Mouse (Mus musculus) frontal cortex, adult 2 months (tissue): ENCODE results near the gene Gjc2. TPM values are rescaled to one million over a fixed set of nuclear protein-coding genes. Genes with fewer than 3 reads are reported as not detected.

Experiments
- polyA plus RNA-seq: library from polyadenylated mRNA; depleted of rRNA; stranded (reverse); fragments of >200 nt; gene quantifications from 2 replicates; pipeline ENCODE4 v1.2.3, GENCODE M21; 2012; rRNA removed

Gene Gjc2
- polyA plus RNA-seq, 1 experiment: 13.8 TPM

Other genes with a start within 250 kb of the Gjc2 start
- 554 and 589 TPM in 2 replicates for gene Rnf187, start 244.3 kb downstream of the Gjc2 start, polyA plus RNA-seq
- 174 and 184 TPM in 2 replicates for gene Hist3h2ba, start 234.3 kb downstream of the Gjc2 start, polyA plus RNA-seq
- 54.3 and 57.7 TPM in 2 replicates for gene Hist3h2a, start 228.5 kb downstream of the Gjc2 start, polyA plus RNA-seq
- 7.8 and 9.7 TPM in 2 replicates for gene Trim17, start 228.5 kb downstream of the Gjc2 start, polyA plus RNA-seq
- 26.2 and 28.4 TPM in 2 replicates for gene Trim11, start 205.1 kb downstream of the Gjc2 start, polyA plus RNA-seq
- 1.1 and 1.4 TPM in 2 replicates for gene Obscn, start 46.8 kb downstream of the Gjc2 start, polyA plus RNA-seq
- gene Iba57, start 19.5 kb downstream of the Gjc2 start, polyA plus RNA-seq: 6.4 and 7.0 TPM in 2 replicates
- gene Guk1, start 9.0 kb upstream of the Gjc2 start, polyA plus RNA-seq: 232 and 250 TPM in 2 replicates
- gene Mrpl55, start 19.3 kb upstream of the Gjc2 start, polyA plus RNA-seq: 48.7 and 58.2 TPM in 2 replicates
- gene 2310033P09Rik, start 25.1 kb upstream of the Gjc2 start, polyA plus RNA-seq: 33.2 and 35.6 TPM in 2 replicates
- gene Arf1, start 45.1 kb upstream of the Gjc2 start, polyA plus RNA-seq: 593 and 603 TPM in 2 replicates
- 0.04 TPM in 1 of 2 replicates, not detected in the other for gene Wnt3a, start 107.5 kb upstream of the Gjc2 start, polyA plus RNA-seq
- gene Wnt9a, start 123.7 kb upstream of the Gjc2 start, polyA plus RNA-seq: 9.4 and 12.2 TPM in 2 replicates
- 0.11 and 0.12 TPM in 2 replicates for gene Prss38, start 192.4 kb upstream of the Gjc2 start, polyA plus RNA-seq